Mouse (Mus musculus) stomach, embryonic 16.5 days (tissue): ENCODE measurements at regions not wholly inside any gene's neighbourhood (a gene's known extent, or its start where the extent isn't known, plus 50 kb on each side); places are given as distances from the start of the nearest gene placed in this dataset.

Experiments
- ATAC-seq: fragments of 200-750 bp; cut with Nextera tagmentation; 2 replicates; pipeline ENCODE4 v1.8.0; 2017; ENCODE audit warnings: moderate number of reproducible peaks, moderate TSS enrichment; ENCODE audit not compliant: insufficient read depth, low FRiP score
- H3K27ac ChIP-seq: fragments of 300-500 bp; sonication (generic); 2 replicates; pipeline ENCODE4 v1.5.1; 2014; ENCODE audit warnings: low read length
- H3K27me3 ChIP-seq: fragments of 300-500 bp; sonication (generic); 2 replicates; pipeline ENCODE4 v1.6.1; 2014; ENCODE audit warnings: low read length, control low read depth, mixed read lengths; ENCODE audit not compliant: control insufficient read depth, insufficient read depth
- H3K36me3 ChIP-seq: fragments of 300-500 bp; sonication (generic); 2 replicates; pipeline ENCODE4 v1.6.1; 2014; ENCODE audit warnings: low read length; ENCODE audit not compliant: control insufficient read depth, insufficient read depth
- H3K4me1 ChIP-seq: fragments of 300-500 bp; sonication (generic); 2 replicates; pipeline ENCODE4 v1.6.1; 2014; ENCODE audit warnings: low read length, control low read depth, mixed read lengths; ENCODE audit not compliant: control insufficient read depth, insufficient read depth
- H3K4me2 ChIP-seq: fragments of 300-500 bp; sonication (generic); 2 replicates; pipeline ENCODE4 v1.6.1; 2014; ENCODE audit warnings: low read depth, low read length, mixed read lengths
- H3K4me3 ChIP-seq: fragments of 300-500 bp; sonication (generic); replicated peaks from 2 replicates; pipeline ENCODE4 v1.5.1; 2014; ENCODE audit warnings: mild to moderate bottlenecking, low read length
- H3K9ac ChIP-seq: fragments of 300-500 bp; sonication (generic); 2 replicates; pipeline ENCODE4 v1.6.1; 2014; ENCODE audit warnings: low read length
- H3K9me3 ChIP-seq: fragments of 300-500 bp; sonication (generic); replicated peaks from 2 replicates; pipeline ENCODE4 v1.6.1; 2016; ENCODE audit warnings: low read length, control low read depth; ENCODE audit not compliant: control insufficient read depth
- WGBS: fragments of 180-500 bp; shearing (Covaris S2); extraction: QIAGEN DNeasy Blood & Tissue Kit; methylation state at CpG from one replicate; pipeline ENCODE4 v1.1.7; 2014; 5-methylcytosine and 5-hydroxymethylcytosine counted together

DNA sequence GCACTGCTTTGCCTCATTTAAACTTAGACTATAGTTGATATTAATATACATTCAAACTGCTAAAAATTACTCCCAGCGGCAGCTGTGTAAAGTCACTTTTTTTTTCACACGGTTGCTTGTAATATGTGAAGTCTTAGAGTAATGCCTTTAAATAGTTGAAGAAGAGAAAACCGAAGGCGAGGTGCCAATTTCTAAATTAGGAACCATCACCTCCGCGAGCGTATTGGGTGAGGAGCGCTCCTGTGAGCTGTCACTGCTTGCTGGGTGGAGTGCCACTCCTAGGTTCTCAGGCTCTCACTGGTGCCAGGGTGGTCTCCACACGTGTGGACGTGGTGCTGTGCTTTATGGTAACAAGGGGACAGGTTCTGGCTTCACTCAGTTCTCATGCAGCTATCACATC is 82.8 kb upstream of the Nectin3 start:
- no peak overlapping the region for H3K27ac ChIP-seq
- H3K4me3 ChIP-seq: no peak overlapping the region
- peak; percentile 29; the same call in 1 of the 2 replicates for ATAC-seq
- H3K4me2 ChIP-seq: no peak overlapping the region
- 0 out of 2 replicates have a peak, but pooled peaks cover 3% of the 10 kb centered on the region for H3K4me1 ChIP-seq
- no peaks in the 10 kb centered on the region for H3K27me3 ChIP-seq
- no peaks in the 10 kb centered on the region for H3K9me3 ChIP-seq
- H3K36me3 ChIP-seq: no peaks in the 10 kb centered on the region
- no peak overlapping the region for H3K9ac ChIP-seq
- WGBS: 50% methylated on average over 10 of the region's 10 CpGs

DNA sequence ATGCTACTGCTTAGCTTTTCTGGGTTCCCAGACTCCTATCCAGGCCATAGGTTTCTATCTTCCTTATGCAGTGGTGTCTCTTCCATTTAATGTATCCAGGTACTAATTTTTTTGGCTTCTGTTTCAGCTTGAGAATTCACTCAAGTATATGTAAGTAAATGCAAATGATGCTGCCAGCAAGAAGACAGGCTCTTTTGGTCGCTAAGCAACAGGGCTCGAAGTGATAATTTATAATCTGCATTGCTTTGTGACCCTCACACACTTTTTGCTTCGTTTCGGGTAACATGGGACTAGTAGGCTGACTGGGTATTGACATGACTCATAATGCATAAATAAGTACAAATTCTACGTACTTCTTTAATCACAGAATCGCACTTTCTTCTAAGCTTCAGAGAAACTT is 75.9 kb upstream of the Nectin3 start:
- no peak overlapping the region for H3K4me3 ChIP-seq
- WGBS: 77% methylated on average over 6 of the region's 6 CpGs
- ATAC-seq: no peak
- H3K9ac ChIP-seq: no peak overlapping the region
- H3K4me2 ChIP-seq: no peak overlapping the region
- no peaks in the 10 kb centered on the region for H3K27me3 ChIP-seq
- no peaks in the 10 kb centered on the region for H3K4me1 ChIP-seq
- H3K9me3 ChIP-seq: no peaks in the 10 kb centered on the region
- H3K27ac ChIP-seq: no peak overlapping the region
- no peaks in the 10 kb centered on the region for H3K36me3 ChIP-seq

DNA sequence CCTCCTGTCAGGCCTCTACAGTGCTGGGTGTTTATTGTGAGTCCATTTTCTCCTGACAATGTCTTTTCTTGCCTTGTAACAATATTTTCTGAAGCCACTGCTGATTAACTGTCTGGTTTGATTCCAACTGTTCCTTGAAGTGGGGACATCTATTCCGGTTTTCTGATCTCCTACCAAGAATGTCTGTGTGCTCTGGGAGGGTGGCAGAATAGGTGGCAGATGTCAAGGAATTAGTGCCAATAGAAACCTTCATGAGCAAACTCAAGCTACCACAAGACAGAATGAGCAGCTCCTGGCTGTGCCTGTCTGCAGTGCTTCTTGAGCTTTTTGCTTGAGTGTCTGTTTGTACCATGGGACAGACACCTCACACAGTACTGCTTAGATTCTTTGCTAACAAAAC is 69.1 kb upstream of the Nectin3 start:
- no peak overlapping the region for H3K4me3 ChIP-seq
- ATAC-seq: no peak
- no peaks in the 10 kb centered on the region for H3K27me3 ChIP-seq
- H3K4me2 ChIP-seq: no peak overlapping the region
- no peak overlapping the region for H3K9ac ChIP-seq
- H3K4me1 ChIP-seq: no peaks in the 10 kb centered on the region
- no peaks in the 10 kb centered on the region for H3K9me3 ChIP-seq
- WGBS: 92% methylated on average over 1 of the region's 1 CpGs
- H3K36me3 ChIP-seq: no peaks in the 10 kb centered on the region
- no peak overlapping the region for H3K27ac ChIP-seq

DNA sequence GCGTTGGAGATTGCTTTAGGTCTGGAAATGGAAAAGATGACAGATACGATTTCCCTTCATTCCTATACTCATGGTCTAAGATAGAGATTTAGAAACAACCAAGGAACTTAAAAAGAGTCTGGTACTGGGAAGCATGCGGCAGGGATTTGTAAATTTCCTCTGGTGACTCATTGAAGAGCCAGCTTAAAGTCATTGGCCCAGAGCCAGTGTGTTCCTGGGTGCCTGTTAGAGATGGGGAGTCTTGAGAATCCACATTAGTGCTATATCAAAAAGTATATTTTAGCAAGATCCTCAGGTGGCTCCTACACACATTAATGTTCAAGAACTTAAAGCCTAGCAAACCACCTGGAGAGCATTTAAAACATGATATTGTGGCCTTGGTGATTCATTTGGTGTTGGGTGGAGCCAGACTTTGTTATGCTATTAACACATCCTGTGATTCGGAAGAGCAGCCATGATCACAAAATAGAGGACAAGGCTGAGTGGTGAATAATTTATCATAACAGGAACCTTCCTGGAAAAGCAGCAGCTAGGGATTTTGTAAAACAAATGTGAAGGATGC is 67.8 kb upstream of the Nectin3 start:
- no peak overlapping the region for H3K4me3 ChIP-seq
- WGBS: 62% methylated on average over 4 of the region's 4 CpGs
- ATAC-seq: no peak
- no peaks in the 10 kb centered on the region for H3K36me3 ChIP-seq
- H3K4me2 ChIP-seq: no peak overlapping the region
- no peak overlapping the region for H3K27ac ChIP-seq
- no peaks in the 10 kb centered on the region for H3K4me1 ChIP-seq
- no peak overlapping the region for H3K9ac ChIP-seq
- no peaks in the 10 kb centered on the region for H3K9me3 ChIP-seq
- H3K27me3 ChIP-seq: no peaks in the 10 kb centered on the region

DNA sequence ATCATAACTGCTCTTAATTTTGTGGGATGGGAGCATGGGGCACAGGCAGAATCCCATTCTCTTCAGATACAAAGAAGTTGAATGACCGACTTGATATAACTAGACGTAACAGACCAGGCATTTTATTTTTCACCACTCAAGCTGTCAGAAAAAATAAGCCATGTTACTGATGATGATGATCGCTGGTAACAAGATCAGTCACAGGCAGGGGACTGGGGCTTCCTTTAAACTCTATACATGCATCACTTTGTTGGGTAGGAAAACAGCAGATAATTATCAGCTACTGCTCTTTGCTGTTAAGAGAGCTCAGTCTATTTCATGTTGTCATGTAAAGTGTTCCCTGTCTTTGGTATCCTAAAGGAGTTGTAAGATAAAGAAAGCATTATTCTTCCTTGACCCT is 59.0 kb upstream of the Nectin3 start:
- H3K36me3 ChIP-seq: no peaks in the 10 kb centered on the region
- no peak overlapping the region for H3K27ac ChIP-seq
- 74% methylated on average over 3 of the region's 3 CpGs for WGBS
- H3K27me3 ChIP-seq: no peaks in the 10 kb centered on the region
- no peak overlapping the region for H3K9ac ChIP-seq
- H3K4me2 ChIP-seq: no peak overlapping the region
- no peak overlapping the region for H3K4me3 ChIP-seq
- no peaks in the 10 kb centered on the region for H3K4me1 ChIP-seq
- H3K9me3 ChIP-seq: no peaks in the 10 kb centered on the region
- no peak for ATAC-seq

DNA sequence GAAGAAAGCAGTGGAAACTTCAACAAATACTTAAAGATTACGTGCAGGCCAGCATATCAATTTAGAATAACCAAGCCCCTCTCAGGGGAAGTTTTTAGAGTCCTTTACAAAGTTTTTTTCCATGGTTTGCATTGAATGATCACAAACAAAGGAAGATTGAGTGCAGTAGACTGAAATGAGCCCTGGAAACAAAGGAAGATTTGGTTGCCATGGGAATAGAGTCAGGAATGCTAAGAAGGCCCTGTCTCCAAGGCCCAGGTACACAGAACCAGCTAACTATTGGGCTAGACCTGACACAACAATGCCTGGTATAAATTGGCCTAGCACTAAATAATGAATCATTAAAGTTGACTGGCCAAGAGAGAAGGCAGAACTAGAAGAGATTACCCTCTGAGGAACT is 49.9 kb upstream of the Nectin3 start:
- Histone ChIP-seq H3K36me3 (no peaks in the 10 kb centered on the region), H3K4me2 (no peak overlapping the region), H3K4me1 (no peaks in the 10 kb centered on the region), H3K9ac (no peak overlapping the region), H3K27ac (no peak overlapping the region), H3K4me3 (no peak overlapping the region), H3K27me3 (no peaks in the 10 kb centered on the region), H3K9me3 (no peaks in the 10 kb centered on the region)
- 78% methylated on average over 1 of the region's 1 CpGs for WGBS
- ATAC-seq: no peak
